Mouse (Mus musculus): ENCODE measurements at regions not wholly inside any gene's neighbourhood (a gene's known extent, or its start where the extent isn't known, plus 50 kb on each side); places are given as distances from the start of the nearest gene placed in this dataset.

- WGBS, result 79% methylated on average over 3 of the region's 3 CpGs
- Histone ChIP-seq H3K27ac (replicated peaks) (no peak overlapping the region), H3K9me3 (0 out of 2 replicates have a peak, but pooled peaks cover 4% of the 10 kb centered on the region), H3K36me3 (replicated peaks) (no peaks in the 10 kb centered on the region), H3K4me3 (no peak overlapping the region), H3K4me1 (no peaks in the 10 kb centered on the region), H3K27me3 (replicated peaks; ENCODE audit: low read depth, poor library complexity, severe bottlenecking) (no peaks in the 10 kb centered on the region)
- DNase-seq (ENCODE audit: low spot score), result no peak
Measured at GRCm38 (mm10) chr5:43444582-43445214, 70.6 kb upstream of the C1qtnf7 start.

DNA sequence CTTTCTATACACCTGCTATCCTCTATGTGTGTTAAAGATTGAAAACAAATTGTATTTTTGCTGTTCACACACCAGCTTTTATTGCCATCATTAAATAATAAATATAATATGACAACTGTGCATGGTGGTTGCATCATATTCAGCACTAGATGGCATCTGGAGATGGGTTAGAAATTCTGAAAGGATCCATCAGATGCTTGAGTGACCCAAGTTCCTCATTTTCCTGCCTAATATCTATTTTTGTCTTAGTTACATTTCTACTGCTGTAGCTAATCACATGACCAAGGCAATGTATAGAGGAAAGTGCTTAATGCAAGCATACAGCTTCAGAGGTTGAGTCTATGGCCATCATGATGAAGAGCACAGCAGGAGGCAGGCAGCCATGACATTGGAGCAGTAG is 69.7 kb upstream of the C1qtnf7 start:
- Histone ChIP-seq H3K27ac (replicated peaks) (no peak overlapping the region), H3K4me1 (no peaks in the 10 kb centered on the region), H3K36me3 (replicated peaks) (no peaks in the 10 kb centered on the region), H3K4me3 (no peak overlapping the region), H3K9me3 (0 out of 2 replicates have a peak, but pooled peaks cover 4% of the 10 kb centered on the region), H3K27me3 (replicated peaks; ENCODE audit: low read depth, poor library complexity, severe bottlenecking) (no peaks in the 10 kb centered on the region)
- DNase-seq (ENCODE audit: low spot score), result no peak

- Histone ChIP-seq H3K36me3 (replicated peaks) (no peaks in the 10 kb centered on the region), H3K27me3 (replicated peaks; ENCODE audit: low read depth, poor library complexity, severe bottlenecking) (no peaks in the 10 kb centered on the region)
Measured at GRCm38 (mm10) chr5:43446295-43446694, 69.0 kb upstream of the C1qtnf7 start.

GRCm38 (mm10) chr5:43456018-43456417 is 59.3 kb upstream of the C1qtnf7 start:
- WGBS, result 77% methylated on average over 3 of the region's 3 CpGs
- Histone ChIP-seq H3K4me1 (no peaks in the 10 kb centered on the region), H3K4me3 (no peak overlapping the region), H3K27me3 (replicated peaks; ENCODE audit: low read depth, poor library complexity, severe bottlenecking) (no peaks in the 10 kb centered on the region), H3K9me3 (no peaks in the 10 kb centered on the region), H3K27ac (replicated peaks) (no peak overlapping the region), H3K36me3 (replicated peaks) (no peaks in the 10 kb centered on the region)
- DNase-seq (ENCODE audit: low spot score), result peak; percentile 32

More at GRCm38 (mm10) chr5:43446295-43446694, 69.0 kb upstream of the C1qtnf7 start:
- Histone ChIP-seq H3K9me3 (0 out of 2 replicates have a peak, but pooled peaks cover 4% of the 10 kb centered on the region), H3K4me1 (no peaks in the 10 kb centered on the region), H3K4me3 (no peak overlapping the region), H3K27ac (replicated peaks) (no peak overlapping the region)
- DNase-seq (ENCODE audit: low spot score), result no peak

GRCm38 (mm10) chr5:43457725-43458124 is 57.6 kb upstream of the C1qtnf7 start:
- Histone ChIP-seq H3K9me3 (no peaks in the 10 kb centered on the region), H3K27me3 (replicated peaks; ENCODE audit: low read depth, poor library complexity, severe bottlenecking) (no peaks in the 10 kb centered on the region), H3K4me1 (no peaks in the 10 kb centered on the region), H3K4me3 (no peak overlapping the region), H3K27ac (replicated peaks) (no peak overlapping the region), H3K36me3 (replicated peaks) (no peaks in the 10 kb centered on the region)
- DNase-seq (ENCODE audit: low spot score), result no peak
- WGBS, result 79% methylated on average over 7 of the region's 7 CpGs

- DNase-seq (ENCODE audit: low spot score), result no peak
- Histone ChIP-seq H3K36me3 (replicated peaks) (no peaks in the 10 kb centered on the region), H3K27ac (replicated peaks) (no peak overlapping the region), H3K27me3 (replicated peaks; ENCODE audit: low read depth, poor library complexity, severe bottlenecking) (no peaks in the 10 kb centered on the region), H3K4me1 (no peaks in the 10 kb centered on the region), H3K9me3 (no peaks in the 10 kb centered on the region), H3K4me3 (no peak overlapping the region)
- WGBS, result 81% methylated on average over 1 of the region's 1 CpGs
Measured at GRCm38 (mm10) chr5:43461987-43462715, 53.2 kb upstream of the C1qtnf7 start.

All from embryonic facial prominence, embryonic 10.5 days (tissue).